Mouse (Mus musculus): ENCODE results near the gene Cep128. TPM values are rescaled to one million over a fixed set of nuclear protein-coding genes. Genes with fewer than 3 reads are reported as not detected.

The Cep128 gene
- 10.2 TPM in 2 replicates for polyA plus RNA-seq (2015; fragmentation: Nextera tagmentation; extraction: Ambion mirVana)

GRCm38 (mm10) chr12:91384281-91385017, at the start of gene Cep128, which contains the start of gene Tshr:
Cep128 (minus strand) TSS chr12:91384409.
Tshr (plus strand) TSS chr12:91384563.

Other genes with a start within 250 kb of the Cep128 start
- 0.10 and 0.24 TPM in 2 replicates for gene Tshr, start 154 bp upstream of the Cep128 start, polyA plus RNA-seq (2015; fragmentation: Nextera tagmentation; extraction: Ambion mirVana)
- 24.1 and 24.6 TPM in 2 replicates for gene Gtf2a1, start 206.1 kb upstream of the Cep128 start, polyA plus RNA-seq (2015; fragmentation: Nextera tagmentation; extraction: Ambion mirVana)